Mouse (Mus musculus) lung, embryonic 16.5 days (tissue): ENCODE measurements around the gene Il13ra2. TPM values are rescaled to one million over a fixed set of nuclear protein-coding genes. Genes with fewer than 3 reads are reported as not detected.
"Not testable (repeated sequence)": the region's sequence is repeated elsewhere in the genome, so short reads cannot be mapped to it uniquely, and the experiment has no call there.

Experiments
- ATAC-seq: fragments of 200-750 bp; cut with Nextera tagmentation; 2 replicates; pipeline ENCODE4 v1.8.0; 2017; ENCODE audit warnings: low read depth, mild to moderate bottlenecking, moderate library complexity
- H3K27ac ChIP-seq: fragments of 300-500 bp; sonication (generic); 2 replicates; pipeline ENCODE4 v1.5.1; 2014; ENCODE audit warnings: mild to moderate bottlenecking, control low read depth, low read length
- H3K27me3 ChIP-seq: fragments of 300-500 bp; sonication (generic); 2 replicates; pipeline ENCODE4 v1.6.1; 2014; ENCODE audit warnings: low read depth, low read length, mixed read lengths; ENCODE audit not compliant: control insufficient read depth, insufficient read depth
- H3K36me3 ChIP-seq: fragments of 300-500 bp; sonication (generic); 2 replicates; pipeline ENCODE4 v1.6.1; 2014; ENCODE audit warnings: low read length; ENCODE audit not compliant: control insufficient read depth, insufficient read depth
- H3K4me1 ChIP-seq: fragments of 300-500 bp; sonication (generic); replicated peaks from 2 replicates; pipeline ENCODE4 v1.6.1; 2014; ENCODE audit warnings: low read length, mixed read lengths; ENCODE audit not compliant: control insufficient read depth, insufficient read depth
- H3K4me2 ChIP-seq: fragments of 300-500 bp; sonication (generic); 2 replicates; pipeline ENCODE4 v1.6.1; 2014; ENCODE audit warnings: low read depth, low read length, control low read depth
- H3K4me3 ChIP-seq: fragments of 300-500 bp; sonication (generic); 2 replicates; pipeline ENCODE4 v1.5.1; 2014; ENCODE audit warnings: mild to moderate bottlenecking, low read length, control low read depth
- H3K9ac ChIP-seq: fragments of 300-500 bp; sonication (generic); 2 replicates; pipeline ENCODE4 v1.6.1; 2014; ENCODE audit warnings: low read length, control low read depth
- H3K9me3 ChIP-seq: fragments of 300-500 bp; sonication (generic); 2 replicates; pipeline ENCODE4 v1.6.1; 2016; ENCODE audit warnings: low read length; ENCODE audit not compliant: control insufficient read depth
- WGBS: fragments of 180-500 bp; shearing (Covaris S2); extraction: QIAGEN DNeasy Blood & Tissue Kit; methylation state at CpG from one replicate; pipeline ENCODE4 v1.1.7; 2014; 5-methylcytosine and 5-hydroxymethylcytosine counted together
- polyA plus RNA-seq: library from polyadenylated mRNA; unstranded; fragments of >200 nt; fragmentation: Nextera tagmentation; extraction: Ambion mirVana; gene quantifications from 2 replicates; pipeline ENCODE4 v1.2.1, GENCODE M21; 2015

Gene Il13ra2
- polyA plus RNA-seq, result not detected in 2 replicates

DNA sequence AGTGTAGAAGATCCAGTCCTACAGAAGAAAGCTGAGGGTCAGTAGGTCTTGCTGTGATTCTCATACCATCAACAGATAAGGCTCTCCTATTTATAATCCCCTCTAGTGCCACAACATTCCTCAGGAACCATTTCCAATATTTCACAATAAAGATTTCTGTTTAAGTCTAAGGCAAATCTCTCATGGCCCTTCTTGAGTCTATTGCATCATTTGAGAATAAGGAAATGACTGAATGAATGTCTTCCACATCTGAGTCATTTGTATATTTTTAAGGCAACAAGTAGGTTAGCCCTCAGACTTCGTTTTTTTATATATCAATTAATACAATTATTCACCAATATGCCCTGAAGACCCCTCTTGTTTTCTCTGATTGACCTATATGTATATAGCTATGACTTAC lies at the start of gene Il13ra2:
TSS of gene Il13ra2 (minus strand) at position 64 of the 400 bp plus-strand sequence.
- Histone ChIP-seq H3K9ac (no peak within 1 kb of the TSS), H3K4me3 (no peak within 1 kb of the TSS), H3K4me1 (no peaks in the 10 kb centered on the region), H3K27me3 (no peaks in the 10 kb centered on the region), H3K36me3 (no peaks in the 10 kb centered on the region), H3K27ac (no peak within 1 kb of the TSS), H3K4me2 (no peak within 1 kb of the TSS), H3K9me3 (no peaks in the 10 kb centered on the region)
- ATAC-seq, result no peak
- 30% methylated on average over 1 of the region's 1 CpGs for WGBS

DNA sequence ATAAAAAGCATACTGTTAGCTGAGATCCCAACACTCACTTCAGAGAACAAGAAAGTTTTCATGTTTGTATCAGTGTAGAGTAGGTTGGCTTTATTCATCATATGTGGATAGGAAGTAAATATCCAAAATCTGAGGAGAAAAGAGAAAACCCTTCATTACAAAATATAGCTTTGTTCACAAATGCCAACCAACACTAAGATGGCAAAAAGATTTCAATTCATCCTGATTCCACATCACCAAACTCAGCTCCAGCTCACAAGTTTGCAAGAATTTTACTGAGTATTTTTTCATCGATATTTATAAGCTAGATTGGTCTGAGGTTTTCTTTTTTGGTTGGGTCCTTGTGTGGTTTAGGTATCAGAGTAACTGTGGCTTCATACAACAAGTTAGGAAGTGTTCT lies 24.6 kb upstream of the Il13ra2 start, which contains the start of gene Vmn1r239-ps:
TSS of gene Vmn1r239-ps (minus strand) at position 101 of the 400 bp plus-strand sequence.
- WGBS, result 79% methylated on average over 1 of the region's 1 CpGs
- not testable (repeated sequence) for H3K36me3 ChIP-seq, H3K9ac ChIP-seq, H3K4me3 ChIP-seq, H3K9me3 ChIP-seq, H3K27me3 ChIP-seq, H3K4me1 ChIP-seq, ATAC-seq, H3K4me2 ChIP-seq, H3K27ac ChIP-seq

DNA sequence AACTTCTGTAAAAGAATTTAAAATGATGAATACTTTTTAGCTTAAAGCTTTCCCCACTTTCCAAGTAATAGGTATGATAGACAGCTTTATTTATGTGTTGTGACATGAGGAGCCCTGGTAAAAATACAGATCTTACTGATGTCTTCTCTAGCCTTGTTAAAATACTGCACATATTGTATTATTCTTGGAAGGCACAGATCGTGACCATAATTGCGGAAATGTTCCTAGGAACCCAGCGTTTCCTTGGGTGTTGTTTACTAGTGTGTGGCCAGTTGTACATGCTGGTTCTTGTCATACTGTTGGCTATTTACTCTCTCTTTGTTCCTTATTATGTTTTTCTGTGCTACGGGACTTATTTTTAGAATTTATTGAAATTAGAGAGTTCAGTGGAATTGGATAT lies 14.4 kb upstream of the Il13ra2 start:
- WGBS, result 76% methylated on average over 4 of the region's 4 CpGs
- H3K4me1 ChIP-seq, result no peaks in the 10 kb centered on the region
- H3K27ac ChIP-seq, result no peak overlapping the region
- H3K9ac ChIP-seq, result no peak overlapping the region
- H3K9me3 ChIP-seq, result no peaks in the 10 kb centered on the region
- H3K27me3 ChIP-seq, result no peaks in the 10 kb centered on the region
- H3K4me2 ChIP-seq, result no peak overlapping the region
- H3K36me3 ChIP-seq, result no peaks in the 10 kb centered on the region
- ATAC-seq, result no peak
- no peak overlapping the region for H3K4me3 ChIP-seq

DNA sequence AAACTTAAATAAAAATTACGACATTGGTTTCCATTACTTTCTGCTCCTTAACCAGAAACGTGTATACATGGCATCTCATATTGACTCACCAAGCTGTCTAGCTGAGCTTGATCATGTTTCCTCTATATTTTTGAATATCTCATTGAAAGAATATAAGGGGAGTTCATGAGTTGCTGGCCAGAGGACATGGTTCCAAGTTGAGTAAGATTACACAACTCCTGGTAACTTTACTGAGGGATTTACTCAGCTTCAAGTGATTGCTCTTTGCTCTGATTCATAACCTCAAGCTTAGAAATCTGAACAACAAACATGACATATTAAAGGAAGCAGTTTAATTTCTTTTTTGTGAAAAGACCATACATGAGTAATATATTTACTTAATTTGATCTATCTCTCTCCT lies 6.4 kb upstream of the Il13ra2 start:
- no peak overlapping the region for H3K4me2 ChIP-seq
- no peak overlapping the region for H3K4me3 ChIP-seq
- H3K9me3 ChIP-seq, result no peaks in the 10 kb centered on the region
- H3K4me1 ChIP-seq, result no peaks in the 10 kb centered on the region
- no peaks in the 10 kb centered on the region for H3K36me3 ChIP-seq
- ATAC-seq, result no peak
- no peaks in the 10 kb centered on the region for H3K27me3 ChIP-seq
- H3K9ac ChIP-seq, result no peak overlapping the region
- H3K27ac ChIP-seq, result no peak overlapping the region
- 72% methylated on average over 2 of the region's 2 CpGs for WGBS

DNA sequence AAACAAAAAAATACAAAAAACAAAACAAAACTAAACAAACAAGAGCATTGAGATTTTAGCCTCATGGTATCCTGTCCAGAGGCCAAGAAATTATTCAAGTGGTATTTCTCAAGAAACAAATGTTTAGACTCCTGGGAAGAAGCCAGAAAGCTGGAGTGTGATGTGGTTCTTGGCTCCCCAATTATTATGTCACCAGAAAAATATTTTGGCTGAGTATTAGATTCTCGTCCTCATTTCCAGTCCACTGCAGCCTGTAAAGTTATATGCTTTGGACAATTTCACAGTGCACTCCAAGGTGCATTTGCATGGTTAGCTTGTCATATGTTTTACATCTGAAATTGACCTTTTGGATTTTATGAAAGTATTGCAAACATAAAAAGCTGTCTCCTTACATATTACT lies 761 bp upstream of the Il13ra2 start:
- Histone ChIP-seq H3K27ac (no peak overlapping the region), H3K4me2 (no peak overlapping the region), H3K4me1 (no peaks in the 10 kb centered on the region), H3K9ac (no peak overlapping the region), H3K27me3 (no peaks in the 10 kb centered on the region), H3K4me3 (no peak overlapping the region), H3K36me3 (no peaks in the 10 kb centered on the region), H3K9me3 (no peaks in the 10 kb centered on the region)
- peak; percentile 88 for ATAC-seq
- WGBS, result 20% methylated on average over 1 of the region's 1 CpGs

DNA sequence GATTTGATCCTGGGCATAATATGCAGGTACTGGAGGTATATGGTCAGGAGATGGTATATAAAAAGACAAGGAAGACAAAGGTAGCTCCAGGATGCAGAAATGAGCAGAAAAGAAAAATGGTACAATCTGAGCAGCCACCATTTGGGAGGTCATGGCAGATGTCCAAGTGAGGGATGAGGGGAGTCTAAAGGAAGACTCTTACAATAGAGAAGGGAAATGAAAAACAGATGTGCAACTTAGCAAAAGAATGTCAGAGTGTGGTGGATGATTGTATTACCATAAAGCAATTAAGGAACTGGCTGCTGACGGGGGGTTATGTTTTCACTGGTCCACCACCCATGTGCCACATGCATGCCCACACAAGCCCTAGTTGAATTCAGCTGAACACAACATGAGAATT lies 35.5 kb downstream of the Il13ra2 start:
- no peak overlapping the region for H3K4me3 ChIP-seq
- no peak for ATAC-seq
- no peak overlapping the region for H3K4me2 ChIP-seq
- H3K27ac ChIP-seq, result no peak overlapping the region
- no peak overlapping the region for H3K9ac ChIP-seq
- no peaks in the 10 kb centered on the region for H3K36me3 ChIP-seq
- no peaks in the 10 kb centered on the region for H3K4me1 ChIP-seq
- no peaks in the 10 kb centered on the region for H3K9me3 ChIP-seq
- WGBS, result 65% methylated on average over 1 of the region's 1 CpGs
- no peaks in the 10 kb centered on the region for H3K27me3 ChIP-seq

DNA sequence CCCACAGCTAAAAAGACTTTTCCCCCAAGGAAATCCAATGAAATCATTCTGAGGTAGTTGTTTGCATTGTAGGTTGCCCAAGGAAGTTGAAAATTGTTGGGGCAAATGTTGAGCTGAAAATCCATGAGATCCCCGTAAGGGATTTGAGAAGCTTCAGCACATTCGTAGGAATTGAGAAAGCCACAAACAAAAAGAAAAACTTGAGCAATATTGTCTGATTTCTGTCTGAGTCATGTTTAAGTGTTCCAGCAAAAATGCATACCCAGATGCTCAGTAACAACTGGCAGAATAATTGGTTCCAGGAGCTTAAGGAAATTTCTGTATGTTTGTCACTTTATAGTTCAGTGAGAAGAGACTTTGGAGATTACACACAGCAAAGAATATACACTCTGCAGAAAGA lies 79.8 kb downstream of the Il13ra2 start:
- no peaks in the 10 kb centered on the region for H3K9me3 ChIP-seq
- ATAC-seq, result no peak
- no peak overlapping the region for H3K4me3 ChIP-seq
- H3K27me3 ChIP-seq, result no peaks in the 10 kb centered on the region
- H3K9ac ChIP-seq, result no peak overlapping the region
- WGBS, result 68% methylated on average over 2 of the region's 2 CpGs
- H3K36me3 ChIP-seq, result no peaks in the 10 kb centered on the region
- no peaks in the 10 kb centered on the region for H3K4me1 ChIP-seq
- H3K27ac ChIP-seq, result no peak overlapping the region
- no peak overlapping the region for H3K4me2 ChIP-seq

Other genes starting within 250 kb of the Il13ra2 start
- gene Vmn1r239-ps, start 24.5 kb upstream of the Il13ra2 start, polyA plus RNA-seq, result not detected in 2 replicates
- gene Lrch2, start 124.9 kb upstream of the Il13ra2 start, polyA plus RNA-seq, result 2.6 and 3.2 TPM in 2 replicates